Mouse (Mus musculus) testis, adult 2 months (tissue): ENCODE data around the gene Eml5. TPM values are rescaled to one million over a fixed set of nuclear protein-coding genes. Genes with fewer than 3 reads are reported as not detected.

Experiments used
- H3K27ac ChIP-seq: fragments of 200-500 bp; 2 replicates; pipeline ENCODE4 v1.5.1; 2012; ENCODE audit warnings: low read depth, low read length; ENCODE audit not compliant: control insufficient read depth, insufficient read depth
- H3K27me3 ChIP-seq: fragments of 200-500 bp; 2 replicates; pipeline ENCODE4 v1.6.1; 2012; ENCODE audit warnings: mild to moderate bottlenecking, low read length, moderate library complexity; ENCODE audit not compliant: control insufficient read depth, insufficient read depth
- H3K36me3 ChIP-seq: fragments of 200-500 bp; 2 replicates; pipeline ENCODE4 v1.6.1; 2012; ENCODE audit warnings: mild to moderate bottlenecking, low read length; ENCODE audit not compliant: control insufficient read depth, insufficient read depth
- H3K4me1 ChIP-seq: fragments of 200-500 bp; 2 replicates; pipeline ENCODE4 v1.6.1; 2012; ENCODE audit warnings: low read length; ENCODE audit not compliant: control insufficient read depth, insufficient read depth
- H3K4me3 ChIP-seq: fragments of 200-500 bp; 2 replicates; pipeline ENCODE4 v1.5.1; 2012; ENCODE audit warnings: low read depth, mild to moderate bottlenecking, low read length, moderate library complexity, mixed read lengths; ENCODE audit not compliant: control insufficient read depth
- CTCF ChIP-seq: fragments of 200-500 bp; IDR thresholded peaks from 2 replicates; pipeline ENCODE4 v1.5.1; 2012; ENCODE audit warnings: low read depth, mild to moderate bottlenecking, inconsistent platforms, low read length, moderate library complexity; ENCODE audit not compliant: control insufficient read depth, insufficient read depth, insufficient replicate concordance
- POLR2A ChIP-seq: fragments of 200-500 bp; IDR thresholded peaks from 2 replicates; pipeline ENCODE4 v1.6.1; 2012; ENCODE audit warnings: low read depth, mild to moderate bottlenecking, inconsistent platforms, low read length, moderate library complexity; ENCODE audit not compliant: control insufficient read depth
- polyA plus RNA-seq: library from polyadenylated mRNA; depleted of rRNA; stranded (reverse); fragments of >200 nt; gene quantifications from 2 replicates; pipeline ENCODE4 v1.2.3, GENCODE M21; 2012

Gene Eml5
- polyA plus RNA-seq, 1 experiment: 6.6 TPM

DNA sequence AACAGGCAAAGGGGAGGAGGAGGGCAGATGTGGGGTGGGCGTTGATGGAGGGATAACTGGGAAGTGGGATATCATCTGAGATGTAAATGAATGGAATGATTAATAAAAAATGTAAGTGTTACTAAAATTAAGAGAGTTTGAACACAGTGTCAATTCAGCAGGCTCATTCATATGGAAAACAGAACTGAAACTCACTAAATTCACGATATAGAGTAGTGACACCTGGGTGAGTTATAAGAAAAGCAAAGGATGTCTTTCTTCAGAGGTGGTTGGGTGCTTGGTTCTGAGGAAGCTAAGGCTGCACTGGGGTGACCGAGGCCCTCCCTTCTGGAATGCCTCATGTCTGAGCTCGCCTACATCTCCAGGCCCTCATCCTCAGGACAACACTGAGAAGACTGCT lies 37.8 kb downstream of the Eml5 start:
- H3K36me3 ChIP-seq: no peaks in the 10 kb centered on the region
- H3K27me3 ChIP-seq: no peaks in the 10 kb centered on the region
- TF ChIP-seq POLR2A (no peak), CTCF (no peak)
- no peaks in the 10 kb centered on the region for H3K4me1 ChIP-seq
- H3K4me3 ChIP-seq: no peak overlapping the region
- H3K27ac ChIP-seq: no peak overlapping the region

DNA sequence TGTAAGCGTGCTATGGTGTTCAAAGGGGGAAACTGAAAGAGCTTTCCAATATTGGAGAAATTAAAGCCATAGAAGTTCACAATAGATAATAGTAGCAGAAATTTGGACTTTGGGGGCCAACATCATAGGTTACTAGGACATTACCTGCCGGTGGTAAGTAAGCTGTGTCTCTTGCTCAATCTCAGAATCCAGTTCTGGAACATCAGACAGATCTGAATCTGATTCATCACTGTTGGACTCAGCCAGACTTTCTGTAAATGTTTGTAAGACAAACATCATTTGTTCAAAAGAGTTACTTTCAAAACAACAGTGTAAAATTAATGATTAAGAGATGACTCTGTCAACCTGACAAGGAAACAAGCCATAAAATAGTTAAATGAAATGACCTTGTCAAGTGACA lies 41.0 kb downstream of the Eml5 start:
- H3K4me1 ChIP-seq: no peaks in the 10 kb centered on the region
- no peaks in the 10 kb centered on the region for H3K27me3 ChIP-seq
- no peak for TF ChIP-seq POLR2A
- H3K36me3 ChIP-seq: no peaks in the 10 kb centered on the region
- no peak overlapping the region for H3K27ac ChIP-seq
- no peak overlapping the region for H3K4me3 ChIP-seq

DNA sequence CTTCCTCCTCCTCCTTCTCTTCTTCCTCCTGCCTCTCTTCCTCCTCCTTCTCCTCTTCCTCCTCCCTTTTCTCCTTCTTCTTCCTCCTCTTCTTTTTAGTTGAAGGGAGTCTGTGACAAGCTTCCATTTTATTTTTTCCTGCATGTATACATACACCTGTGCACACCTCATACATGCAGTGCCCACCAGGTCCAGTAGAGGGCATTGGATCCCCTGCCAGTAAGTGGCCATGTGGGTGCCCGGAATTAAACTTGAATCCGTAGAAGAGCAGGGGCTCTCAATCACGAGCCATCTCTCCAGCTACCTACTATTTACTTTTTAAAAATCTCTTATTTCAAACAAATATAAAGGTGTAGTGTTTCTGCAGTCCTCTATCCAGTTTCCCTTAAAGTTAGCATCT lies 50.5 kb downstream of the Eml5 start:
- peak; percentile 48; the same call in 1 of the 2 replicates for TF ChIP-seq CTCF
- no peak for TF ChIP-seq POLR2A
- no peak overlapping the region for H3K27ac ChIP-seq
- H3K27me3 ChIP-seq: no peaks in the 10 kb centered on the region
- H3K36me3 ChIP-seq: no peaks in the 10 kb centered on the region
- no peak overlapping the region for H3K4me3 ChIP-seq
- H3K4me1 ChIP-seq: no peaks in the 10 kb centered on the region

DNA sequence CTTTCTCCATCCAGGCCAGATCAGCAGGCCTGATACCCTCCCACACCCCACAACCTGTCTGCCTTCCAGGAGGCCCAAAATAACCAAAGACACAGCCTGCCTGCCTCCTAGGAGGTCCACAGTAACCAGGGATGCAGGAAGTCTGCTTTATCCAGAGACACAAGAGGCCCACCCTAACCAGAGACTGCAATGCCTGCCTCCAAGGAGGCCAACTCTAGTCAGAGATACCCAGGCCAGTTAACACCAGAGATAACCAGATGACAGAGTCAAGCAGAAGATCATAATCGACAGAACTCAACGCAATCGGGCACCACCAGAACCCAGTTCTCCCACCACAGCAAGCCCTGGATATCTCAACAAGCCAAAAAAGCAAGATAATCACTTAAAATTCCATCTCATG lies 56.5 kb downstream of the Eml5 start:
- no peak for TF ChIP-seq POLR2A
- TF ChIP-seq CTCF: no peak
- H3K4me3 ChIP-seq: no peak overlapping the region
- H3K27me3 ChIP-seq: no peaks in the 10 kb centered on the region
- no peaks in the 10 kb centered on the region for H3K36me3 ChIP-seq
- H3K4me1 ChIP-seq: no peaks in the 10 kb centered on the region
- H3K27ac ChIP-seq: no peak overlapping the region

DNA sequence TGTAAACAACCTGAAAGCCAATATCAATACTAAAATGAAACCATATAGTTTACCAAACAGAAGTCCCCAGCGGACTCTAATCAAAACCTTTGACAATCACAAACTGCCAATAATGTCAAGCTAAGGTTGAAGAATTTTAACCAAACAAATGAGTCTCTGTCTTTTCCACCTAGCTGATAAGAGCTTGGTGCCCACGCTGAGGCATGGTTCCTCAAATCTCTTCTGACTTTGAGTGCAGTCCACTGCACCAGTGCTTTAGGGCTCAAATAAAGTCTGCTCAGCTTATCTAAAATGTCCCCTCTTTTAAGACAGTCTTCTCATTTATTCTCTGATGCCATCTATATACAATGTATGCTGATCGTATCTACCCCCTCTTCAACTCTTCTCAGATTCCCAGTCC lies 61.1 kb downstream of the Eml5 start:
- no peak for TF ChIP-seq POLR2A
- no peak for TF ChIP-seq CTCF
- Histone ChIP-seq H3K4me3 (no peak overlapping the region), H3K36me3 (no peaks in the 10 kb centered on the region)

DNA sequence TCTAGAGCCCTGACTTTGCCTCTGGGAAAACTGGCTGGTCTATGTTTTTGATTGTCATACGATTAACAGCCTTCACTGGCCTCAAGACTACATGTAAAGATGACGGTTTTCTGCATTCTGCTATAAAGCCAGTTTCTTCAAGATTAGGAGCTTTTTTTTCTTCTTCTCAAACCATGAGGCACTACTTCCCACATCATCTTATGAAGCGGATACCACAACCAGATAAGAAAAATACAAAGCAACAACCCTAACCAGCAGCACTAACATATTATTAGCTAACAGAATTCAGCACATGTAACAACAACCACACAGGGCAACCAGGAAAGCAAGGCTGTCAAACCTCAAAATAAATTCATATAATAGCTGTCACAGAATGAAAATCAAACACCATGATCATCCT lies 63.3 kb downstream of the Eml5 start:
- TF ChIP-seq POLR2A: no peak
- no peak for TF ChIP-seq CTCF
- Histone ChIP-seq H3K4me1 (no peaks in the 10 kb centered on the region), H3K4me3 (no peak overlapping the region), H3K27ac (no peak overlapping the region), H3K27me3 (no peaks in the 10 kb centered on the region), H3K36me3 (no peaks in the 10 kb centered on the region)

More for the DNA sequence above, 61.1 kb downstream of the Eml5 start:
- no peak overlapping the region for H3K27ac ChIP-seq
- H3K27me3 ChIP-seq: no peaks in the 10 kb centered on the region
- no peaks in the 10 kb centered on the region for H3K4me1 ChIP-seq

DNA sequence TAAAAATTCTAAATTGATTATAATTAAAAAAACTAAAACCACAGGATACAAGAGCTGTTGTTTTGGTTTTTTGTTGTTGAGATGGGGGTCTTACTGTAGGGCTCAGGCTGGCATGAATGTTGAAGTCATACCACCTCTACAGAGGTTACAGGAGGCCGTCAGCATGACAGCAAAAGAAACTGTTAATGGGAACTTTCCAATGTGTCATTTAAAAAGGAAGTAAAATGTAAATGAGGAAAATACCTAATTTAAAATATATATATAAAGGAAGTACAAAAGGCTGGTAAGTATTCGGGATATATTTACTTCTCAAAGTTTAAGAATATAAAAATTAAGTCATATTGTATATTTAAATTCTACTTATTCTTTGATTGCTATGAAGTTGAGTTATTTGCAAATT lies 65.8 kb downstream of the Eml5 start:
- TF ChIP-seq POLR2A (no peak), CTCF (no peak)
- no peaks in the 10 kb centered on the region for H3K4me1 ChIP-seq
- no peak overlapping the region for H3K27ac ChIP-seq
- no peak overlapping the region for H3K4me3 ChIP-seq
- no peaks in the 10 kb centered on the region for H3K36me3 ChIP-seq
- no peaks in the 10 kb centered on the region for H3K27me3 ChIP-seq

DNA sequence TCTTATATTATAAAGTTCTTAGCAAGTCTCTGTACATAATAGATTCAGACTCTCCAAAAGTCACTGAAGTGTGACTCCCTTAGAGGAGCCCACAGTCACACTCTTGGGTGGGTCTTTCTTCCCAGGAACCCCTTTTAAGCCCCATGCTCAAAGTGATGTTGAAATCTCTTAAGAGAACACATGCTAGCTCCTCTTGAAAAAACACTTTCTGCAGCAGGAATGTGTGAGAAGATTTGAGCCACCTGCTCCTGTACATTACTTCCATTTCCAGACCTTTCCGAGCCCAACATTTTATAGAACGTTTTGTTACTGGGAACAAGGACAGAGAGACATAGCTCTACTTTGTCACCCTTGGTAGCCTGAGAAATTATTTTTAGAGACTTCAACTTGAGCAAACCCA lies 66.4 kb downstream of the Eml5 start:
- no peaks in the 10 kb centered on the region for H3K36me3 ChIP-seq
- no peaks in the 10 kb centered on the region for H3K27me3 ChIP-seq
- no peak overlapping the region for H3K27ac ChIP-seq
- TF ChIP-seq POLR2A (no peak), CTCF (no peak)
- H3K4me3 ChIP-seq: no peak overlapping the region
- no peaks in the 10 kb centered on the region for H3K4me1 ChIP-seq
